Mouse (Mus musculus): ENCODE results near the gene Gm8653. TPM values are rescaled to one million over a fixed set of nuclear protein-coding genes. Genes with fewer than 3 reads are reported as not detected.

The Gm8653 gene
- polyA plus RNA-seq (2012; rRNA removed; ENCODE audit: low replicate concordance) = not detected in 2 replicates

DNA sequence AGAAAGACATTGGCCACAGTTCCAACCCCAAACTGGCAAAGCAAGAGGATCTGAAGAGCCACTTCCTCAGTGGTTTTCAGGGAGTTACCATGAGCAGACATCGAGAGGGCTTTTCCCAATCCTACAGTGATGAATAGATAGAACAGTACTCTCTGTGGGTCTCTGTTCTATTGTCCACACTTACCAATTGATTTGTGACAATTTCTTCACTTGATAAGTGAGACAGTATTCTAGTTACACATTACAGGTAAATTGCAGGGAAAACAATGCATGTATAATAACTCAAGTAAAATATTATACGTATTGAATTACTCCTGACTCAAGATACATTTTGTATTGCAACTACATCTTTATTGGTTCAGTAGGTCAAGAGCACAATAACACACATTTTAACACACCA lies at the start of gene Gm8653:
Gm8653 (minus strand) TSS at position 101 of the 400 bp plus-strand sequence.

DNA sequence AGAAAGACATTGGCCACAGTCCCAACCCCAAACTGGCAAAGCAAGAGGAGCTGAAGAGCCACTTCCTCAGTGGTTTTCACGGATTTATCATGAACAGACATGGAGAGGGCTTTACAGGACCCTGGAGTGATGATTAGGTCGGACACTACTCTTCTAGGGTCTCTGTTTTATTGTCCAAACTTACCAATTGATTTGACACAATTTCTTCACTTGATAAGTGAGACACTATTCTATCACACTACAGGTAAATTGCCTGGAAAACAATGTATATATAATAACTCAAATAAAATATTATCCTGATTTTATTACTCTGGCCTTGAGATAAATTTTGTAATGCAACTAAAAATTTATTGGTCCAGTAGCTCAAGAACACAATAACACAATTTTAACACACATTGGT lies 28.3 kb upstream of the Gm8653 start, which contains the start of gene Gm8453:
Gm8453 (minus strand) TSS at position 101 of the 400 bp plus-strand sequence.

DNA sequence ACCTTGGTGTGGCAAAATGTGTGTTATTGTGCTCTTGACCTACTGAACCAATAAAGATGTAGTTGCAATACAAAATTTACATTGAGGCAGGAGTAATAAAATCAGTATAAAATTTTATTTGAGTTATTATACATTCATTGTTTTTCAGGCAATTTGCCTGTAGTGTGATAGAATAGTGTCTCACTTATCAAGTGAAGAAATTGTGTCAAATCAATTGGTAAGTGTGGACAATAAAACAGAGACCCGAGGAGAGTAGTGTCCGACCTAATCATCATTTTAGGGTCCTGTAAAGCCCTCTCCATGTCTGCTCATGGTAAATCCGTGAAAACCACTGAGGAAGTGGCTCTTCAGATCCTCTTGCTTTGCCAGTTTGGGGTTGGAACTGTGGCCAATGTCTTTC lies 12.0 kb downstream of the Gm8653 start, which contains the start of gene Vmn1r143:
Vmn1r143 (plus strand) TSS at position 301 of the 400 bp plus-strand sequence.

DNA sequence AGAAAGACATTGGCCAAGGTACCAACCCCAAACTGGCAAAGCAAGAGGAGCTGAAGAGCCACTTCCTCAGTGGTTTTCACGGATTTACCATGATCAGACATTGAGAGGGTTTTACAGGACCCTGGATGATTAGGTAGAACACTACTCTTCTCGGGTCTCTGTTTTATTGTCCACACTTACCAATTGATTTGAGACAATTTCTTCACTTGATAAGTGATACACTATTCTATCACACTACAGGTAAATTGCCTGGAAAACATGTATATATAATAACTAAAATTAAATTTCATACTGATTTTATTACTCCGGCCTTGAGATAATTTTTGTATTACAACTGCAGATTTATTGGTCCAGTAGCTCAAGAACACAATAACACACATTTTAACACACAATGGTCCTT lies 37.1 kb downstream of the Gm8653 start, which contains the start of gene Vmn1r142:
Vmn1r142 (minus strand) TSS at position 101 of the 400 bp plus-strand sequence.

Other genes with a start within 250 kb of the Gm8653 start
- gene Vmn1r137, start 206.7 kb downstream of the Gm8653 start, polyA plus RNA-seq (2012; rRNA removed; ENCODE audit: low replicate concordance) = not detected in 2 replicates
- not detected in 2 replicates for gene Vmn1r138, start 172.4 kb downstream of the Gm8653 start, polyA plus RNA-seq (2012; rRNA removed; ENCODE audit: low replicate concordance)
- not detected in 2 replicates for gene Gm6176, start 145.0 kb downstream of the Gm8653 start, polyA plus RNA-seq (2012; rRNA removed; ENCODE audit: low replicate concordance)
- not detected in 2 replicates for gene Vmn1r139, start 132.2 kb downstream of the Gm8653 start, polyA plus RNA-seq (2012; rRNA removed; ENCODE audit: low replicate concordance)
- gene Gm16451, start 83.0 kb downstream of the Gm8653 start, polyA plus RNA-seq (2012; rRNA removed; ENCODE audit: low replicate concordance) = not detected in 2 replicates
- not detected in 2 replicates for gene Gm10666, start 66.5 kb downstream of the Gm8653 start, polyA plus RNA-seq (2012; rRNA removed; ENCODE audit: low replicate concordance)
- gene Vmn1r142, start 37.2 kb downstream of the Gm8653 start, polyA plus RNA-seq (2012; rRNA removed; ENCODE audit: low replicate concordance) = not detected in 2 replicates
- not detected in 2 replicates for gene Vmn1r143, start 11.9 kb downstream of the Gm8653 start, polyA plus RNA-seq (2012; rRNA removed; ENCODE audit: low replicate concordance)
- gene Gm8453, start 28.2 kb upstream of the Gm8653 start, polyA plus RNA-seq (2012; rRNA removed; ENCODE audit: low replicate concordance) = not detected in 2 replicates
- not detected in 2 replicates for gene Gm4187, start 128.5 kb upstream of the Gm8653 start, polyA plus RNA-seq (2012; rRNA removed; ENCODE audit: low replicate concordance)
- not detected in 2 replicates for gene Gm8660, start 169.8 kb upstream of the Gm8653 start, polyA plus RNA-seq (2012; rRNA removed; ENCODE audit: low replicate concordance)
- gene Vmn1r148, start 212.3 kb upstream of the Gm8653 start, polyA plus RNA-seq (2012; rRNA removed; ENCODE audit: low replicate concordance) = not detected in 2 replicates
- gene Vmn1r149, start 237.0 kb upstream of the Gm8653 start, polyA plus RNA-seq (2012; rRNA removed; ENCODE audit: low replicate concordance) = not detected in 2 replicates